Mouse (Mus musculus): ENCODE measurements around the gene Ptms.

Ptms gene

DNA sequence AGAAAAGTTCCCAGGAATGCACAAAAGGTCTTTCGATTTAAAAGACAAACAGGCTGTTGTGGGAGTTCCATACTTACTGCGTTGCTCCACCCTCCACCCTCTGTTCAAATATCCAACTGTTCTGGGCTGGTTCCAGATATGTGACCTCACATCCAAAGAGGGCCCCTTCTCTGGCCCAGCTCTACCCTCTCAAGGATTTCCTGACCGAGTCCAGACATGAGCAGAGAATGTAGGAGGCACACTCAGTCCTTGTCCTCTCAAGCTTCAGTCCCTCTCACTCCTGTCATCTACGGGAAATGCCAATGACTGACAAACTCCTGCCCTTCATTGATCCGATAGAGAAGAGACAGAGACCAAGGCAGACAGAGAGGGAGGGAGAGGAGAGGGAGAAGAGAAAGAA is 6.0 kb upstream of the Ptms start:
- DNase-seq: peak; percentile 82

DNA sequence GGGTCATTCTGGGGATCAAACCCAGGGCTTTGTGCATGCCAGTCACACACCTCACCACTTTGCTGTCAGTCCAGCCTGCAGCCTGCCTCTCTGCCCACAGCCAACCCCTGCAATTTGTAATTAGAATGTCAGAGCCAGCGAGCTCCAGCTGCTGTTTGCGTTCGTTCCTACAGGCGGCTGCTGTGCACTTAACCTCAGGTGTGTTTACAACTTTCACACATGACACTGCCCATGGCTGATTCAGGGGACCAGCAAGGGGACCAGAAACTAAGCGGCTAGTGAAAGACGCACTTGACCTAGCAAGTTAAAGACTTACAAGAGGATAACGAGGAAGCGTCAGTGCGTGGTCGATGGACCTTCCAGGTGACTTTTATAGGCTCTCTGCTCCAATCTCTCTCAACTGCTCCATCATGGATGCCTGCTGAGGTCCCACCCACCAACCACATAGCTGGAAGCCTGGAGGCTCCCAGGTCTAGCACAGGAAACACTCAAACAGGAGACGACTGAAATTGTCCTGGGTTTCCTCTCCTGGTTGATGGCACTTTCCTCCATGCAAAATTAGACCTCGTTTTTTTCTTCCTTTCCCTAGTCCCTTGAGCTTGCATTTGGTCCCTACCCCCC is 5.4 kb upstream of the Ptms start:
- no peak for DNase-seq

DNA sequence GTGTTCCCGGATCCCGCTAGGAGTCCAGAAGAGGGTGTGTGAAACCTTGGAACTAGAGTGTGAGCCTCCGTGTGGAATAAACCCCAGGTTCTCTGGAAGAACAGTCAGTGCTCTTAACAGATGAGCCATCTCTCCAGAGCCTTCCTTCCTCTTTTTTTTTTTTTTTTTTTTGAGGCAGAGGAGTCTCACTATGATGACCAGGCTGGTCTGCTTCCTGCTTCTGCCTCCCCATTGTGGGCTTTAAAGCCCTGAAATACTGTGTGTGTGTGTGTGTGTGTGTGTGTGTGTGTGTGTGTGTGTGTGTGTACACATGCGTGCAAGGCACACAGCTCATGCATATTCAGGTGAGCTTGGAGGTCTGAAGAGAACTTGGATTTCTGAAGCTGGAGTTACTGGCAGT is 1.6 kb upstream of the Ptms start:
- DNase-seq: no peak

DNA sequence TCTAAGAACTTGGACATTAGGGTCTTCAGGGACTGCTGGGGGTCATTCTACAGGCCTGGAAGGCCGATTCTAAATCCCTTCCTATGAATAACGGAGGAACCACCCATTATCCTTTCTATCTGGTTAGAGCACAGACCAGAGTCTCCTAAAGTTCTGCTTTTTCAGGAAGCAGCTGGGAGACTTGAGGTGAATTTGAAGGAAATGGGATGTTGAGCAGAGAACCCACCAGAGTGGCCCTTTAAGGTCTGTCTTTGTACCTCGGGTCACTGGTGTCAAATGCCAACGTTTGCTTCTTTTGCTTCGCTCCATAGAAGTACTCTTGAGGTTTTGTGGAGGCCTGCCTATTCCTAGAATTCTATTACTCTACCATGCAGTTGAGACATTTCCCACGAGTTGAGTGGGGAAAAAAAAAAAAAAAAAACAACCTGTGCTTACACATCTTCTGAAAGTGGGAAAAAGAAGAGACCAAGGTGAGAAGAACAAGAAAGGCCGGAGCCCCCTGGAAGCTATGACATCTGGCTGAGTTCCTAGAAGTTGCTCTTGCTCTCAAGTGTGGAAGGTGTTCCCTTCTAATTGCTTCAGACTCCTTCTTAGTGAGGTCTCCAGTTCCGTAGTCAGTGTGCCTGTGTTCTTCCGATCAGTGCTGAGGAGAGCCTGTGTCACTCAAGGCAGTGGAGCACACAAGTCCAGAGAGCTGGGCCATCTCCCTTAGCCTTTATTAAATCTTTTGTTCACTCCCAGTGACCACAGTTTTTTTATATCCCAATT is 599 bp upstream of the Ptms start:
- no peak for DNase-seq

DNA sequence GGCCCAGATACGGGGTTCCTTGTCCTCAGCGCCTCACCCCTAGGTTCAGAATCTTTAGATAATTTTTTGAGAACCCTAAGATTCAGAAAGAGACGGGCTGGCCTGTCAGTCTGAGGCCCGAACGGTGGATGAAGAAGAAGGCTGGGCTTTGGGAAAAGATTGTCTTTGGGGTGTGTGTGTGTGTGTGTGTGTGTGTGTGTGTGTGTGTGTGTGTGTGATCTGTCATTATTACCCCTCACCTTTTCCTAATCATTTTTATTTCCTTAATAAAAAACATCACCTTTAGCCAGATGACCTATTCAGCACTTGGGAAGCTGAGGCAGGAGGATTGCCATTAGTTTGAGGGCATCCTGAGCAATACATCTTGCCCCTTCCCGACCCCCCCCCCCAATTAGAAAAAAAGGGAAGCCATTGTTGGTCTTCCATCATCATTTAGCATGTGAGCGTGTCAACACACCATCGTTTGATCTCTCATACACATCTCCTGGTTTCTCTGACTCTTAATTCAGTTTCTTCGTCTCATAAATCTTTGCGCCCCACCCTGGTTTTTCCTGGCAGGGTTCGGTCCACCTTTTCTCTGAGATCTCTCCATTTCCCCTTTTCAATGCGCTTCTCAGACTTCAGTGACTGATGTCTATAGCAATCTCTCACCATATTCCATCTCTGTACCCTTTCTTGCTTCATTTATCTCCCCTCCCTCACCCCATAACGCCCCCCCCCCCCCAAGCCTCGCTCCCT is 844 bp downstream of the Ptms start:
- no peak for DNase-seq

DNA sequence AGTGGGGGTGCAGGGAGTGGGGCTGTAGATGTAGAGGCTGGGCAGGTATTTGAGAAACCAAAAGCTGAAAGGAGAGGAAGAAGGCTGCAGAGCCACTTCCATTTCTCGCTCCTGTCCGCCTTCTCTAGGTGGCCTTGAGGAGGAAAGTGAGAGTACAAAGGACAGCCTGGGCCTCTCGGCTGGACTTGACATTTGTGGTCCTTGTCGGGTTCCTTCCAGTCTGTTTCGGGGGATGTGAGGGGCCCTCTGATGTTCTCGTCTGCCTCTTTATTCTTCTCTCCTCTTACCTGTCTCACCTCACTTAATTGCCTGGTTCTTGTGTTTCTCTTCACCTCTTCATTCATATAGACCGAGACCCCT is 1.6 kb downstream of the Ptms start:
- DNase-seq: no peak

DNA sequence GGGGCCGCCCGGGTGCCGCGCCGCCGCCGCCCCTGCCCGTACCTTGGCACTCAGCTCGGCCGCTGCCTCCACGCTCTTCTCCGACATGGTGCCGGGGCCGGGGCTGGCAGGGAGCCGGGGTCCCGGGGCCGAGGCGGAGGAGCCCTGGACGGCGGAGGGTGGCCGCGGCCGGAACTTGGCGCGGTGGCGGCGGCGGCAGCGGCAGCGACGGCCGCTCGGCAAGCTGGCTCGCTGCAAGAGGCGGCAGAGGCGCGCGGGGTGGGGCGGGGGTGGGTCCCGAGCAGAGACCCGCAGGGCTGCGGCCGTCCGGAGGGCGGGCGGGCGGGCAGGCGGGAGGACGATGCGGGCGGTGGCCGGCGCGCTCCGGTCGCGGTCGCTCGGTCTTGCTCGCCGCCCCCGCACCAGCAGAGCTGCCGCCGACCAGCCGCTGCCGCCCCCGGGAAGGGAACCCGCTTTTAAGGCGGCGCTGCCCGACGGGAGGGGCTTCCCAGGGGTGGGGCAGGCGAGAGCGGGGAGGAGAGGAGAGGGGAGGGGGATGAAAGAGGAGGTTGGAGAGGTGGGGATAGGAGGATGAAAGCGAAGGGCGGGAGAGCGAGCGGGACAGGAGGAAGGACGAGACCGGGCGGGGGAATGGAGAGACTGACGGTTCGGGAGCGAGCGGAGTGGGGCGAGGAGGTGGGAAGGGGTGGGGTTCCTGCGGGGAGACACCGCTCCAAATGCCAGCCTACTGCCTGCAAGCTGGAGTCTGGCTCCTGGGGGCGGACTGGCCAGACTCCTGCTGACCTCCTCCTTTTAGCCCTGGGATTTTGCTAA is 2.2 kb downstream of the Ptms start:
- DNase-seq: peak; percentile 94

DNA sequence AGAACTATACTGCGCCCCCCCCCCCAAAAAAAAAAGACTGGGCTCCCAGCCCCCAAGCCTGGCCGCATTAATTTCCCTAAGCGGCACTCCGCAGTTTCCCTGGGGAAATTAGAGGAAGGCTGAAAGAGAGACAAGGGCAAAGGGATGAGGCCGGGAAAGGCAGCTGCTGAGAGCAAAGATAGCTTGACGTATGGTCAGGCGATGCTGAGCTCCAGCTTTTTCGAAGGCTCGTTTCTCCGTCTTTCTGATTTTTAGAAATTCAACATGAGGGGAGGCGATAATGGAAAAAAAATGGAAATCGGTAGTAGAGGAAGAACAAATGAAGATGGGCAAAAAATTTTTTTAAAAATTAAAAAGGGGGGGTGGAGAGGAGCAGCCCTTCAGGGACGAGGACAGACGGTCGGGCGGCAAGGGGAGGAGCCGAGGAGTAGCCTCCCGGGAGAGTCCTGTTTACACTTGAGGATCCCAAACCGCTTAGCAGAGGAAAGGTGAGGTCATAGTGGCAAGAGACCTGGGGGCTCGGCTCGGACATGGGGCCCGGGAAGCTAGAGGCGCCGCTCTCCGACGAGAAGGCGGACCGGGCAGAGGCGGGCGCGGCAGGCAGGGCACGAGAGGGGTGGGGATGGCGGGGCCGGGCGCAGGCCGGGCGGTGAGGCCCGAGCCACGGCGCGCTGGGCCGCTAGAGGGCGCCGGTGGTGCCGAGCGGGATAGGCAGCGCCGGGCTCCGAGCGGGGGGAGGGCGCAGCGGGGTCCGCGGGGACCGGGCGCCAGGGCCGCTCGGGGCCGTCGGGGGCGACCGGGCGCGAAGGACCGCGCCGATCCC is 3.0 kb downstream of the Ptms start:
- DNase-seq: peak; percentile 96

DNA sequence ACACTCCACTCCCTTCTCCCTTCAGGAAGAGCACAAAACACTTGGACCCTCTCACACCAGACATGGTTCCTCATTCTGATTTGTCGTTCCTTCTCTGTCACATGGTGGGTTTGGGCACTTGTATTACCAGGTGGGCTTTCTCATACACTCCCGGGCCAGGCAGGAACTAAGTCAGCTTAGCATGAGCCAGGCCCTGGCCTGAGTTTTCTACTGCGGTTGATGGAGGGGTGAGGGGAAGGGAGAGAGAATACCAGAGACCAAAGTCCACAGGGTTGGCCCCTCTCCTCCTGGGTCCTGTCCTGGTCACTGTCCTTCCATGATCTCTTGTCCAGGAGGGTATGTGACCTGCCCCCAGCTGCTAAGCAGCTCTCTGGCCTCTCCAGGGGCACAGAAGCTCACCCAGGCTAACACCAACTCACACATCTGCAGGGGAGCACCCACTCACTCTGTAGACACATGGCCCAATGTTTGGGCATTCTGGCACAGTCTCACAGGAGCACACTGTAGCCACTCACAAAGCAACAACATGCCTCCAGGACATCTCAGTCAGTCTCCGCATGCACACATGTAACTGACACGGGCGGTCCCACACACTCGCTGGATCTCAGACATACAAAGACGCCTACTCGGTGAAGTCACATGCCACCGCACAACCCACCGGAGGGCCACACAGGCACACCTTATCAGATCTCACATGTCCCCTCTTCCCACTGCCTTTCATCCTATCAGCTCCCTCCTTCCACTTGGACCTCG is 3.8 kb downstream of the Ptms start:
- DNase-seq: no peak

DNA sequence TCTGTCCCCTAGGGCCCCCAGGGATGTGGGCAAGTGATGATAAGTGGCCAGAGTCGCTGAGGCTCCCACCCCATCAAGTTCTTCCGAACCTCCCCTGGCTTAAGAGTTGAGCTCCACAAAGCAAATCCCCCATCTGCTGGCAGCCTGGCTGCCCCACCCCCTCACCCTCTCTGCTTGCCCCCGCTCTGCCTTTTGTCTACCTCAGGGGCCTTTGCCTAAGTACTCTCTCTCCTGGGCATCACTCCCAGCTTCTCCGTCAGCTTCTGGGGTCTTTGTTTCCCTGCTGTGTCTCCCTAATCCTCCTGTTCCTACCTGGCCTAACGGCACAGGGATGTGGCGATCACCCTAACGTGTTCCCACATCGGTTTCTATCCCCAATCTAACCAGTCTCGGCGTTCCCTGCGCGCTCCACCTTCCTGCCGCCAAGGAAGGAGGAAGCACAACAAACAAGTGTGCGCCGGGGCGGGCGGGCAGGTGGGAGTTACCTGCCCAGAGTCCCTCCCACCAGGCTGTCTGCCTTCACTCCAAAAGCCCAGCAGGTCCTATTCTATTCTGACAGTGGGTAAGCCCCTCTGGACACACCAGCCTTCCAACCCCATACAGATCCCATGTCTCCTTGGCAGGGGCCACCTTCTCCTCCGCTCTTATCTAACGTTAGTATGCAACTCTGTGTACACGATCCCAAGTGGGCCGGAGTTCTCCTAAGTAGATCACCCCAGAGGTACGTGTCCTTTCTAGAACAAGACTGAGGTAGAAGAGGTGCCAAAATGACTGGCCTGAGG is 4.6 kb downstream of the Ptms start:
- no peak for DNase-seq

DNA sequence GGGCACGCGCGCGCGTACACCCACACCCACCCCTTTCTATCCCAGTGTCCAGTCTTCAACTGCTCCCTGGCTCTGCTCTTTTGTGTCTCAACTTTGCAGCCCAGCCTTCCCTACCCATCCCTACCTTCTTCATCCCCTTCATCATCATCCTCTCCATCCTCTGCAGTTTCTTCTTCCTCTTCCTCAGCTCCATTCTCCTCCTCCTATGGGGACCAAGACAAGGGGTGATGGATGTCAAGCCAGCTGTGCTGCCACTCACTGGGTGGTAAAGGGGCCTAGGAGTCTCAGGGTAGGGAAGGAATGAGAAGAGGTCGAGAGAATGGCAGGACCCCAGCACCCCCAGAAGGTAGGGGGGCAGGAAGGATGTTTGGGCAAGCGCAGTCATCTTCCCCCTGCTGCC is 5.4 kb downstream of the Ptms start:
- DNase-seq: no peak

DNA sequence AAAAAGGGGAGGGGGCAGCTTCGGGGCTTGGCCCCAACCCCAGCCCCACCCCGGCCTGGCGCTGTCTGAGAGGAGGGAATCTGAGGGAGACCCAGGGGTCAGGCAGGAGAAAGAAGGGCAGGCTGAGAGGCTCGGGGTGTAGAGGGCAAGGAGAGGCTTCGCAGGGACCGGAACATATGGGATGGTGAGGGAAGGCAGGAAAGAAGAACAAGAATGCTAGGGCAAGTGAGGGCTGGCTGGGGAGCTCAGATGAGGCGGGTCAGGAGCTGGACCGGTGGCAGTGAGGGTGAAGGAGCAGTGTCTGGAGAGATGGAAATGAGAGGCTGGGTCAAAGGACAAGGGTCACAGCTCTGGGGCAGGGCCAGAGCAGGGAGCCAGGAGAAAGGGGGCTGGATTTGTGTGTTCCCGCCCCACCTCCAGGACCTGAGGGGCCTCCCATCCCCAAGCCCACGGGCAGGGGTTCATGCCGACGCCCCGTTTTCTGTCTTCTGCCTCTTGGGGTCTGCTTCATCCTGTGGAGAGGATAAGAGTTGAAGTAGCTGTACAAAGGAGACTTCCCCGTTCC is 6.1 kb downstream of the Ptms start:
- DNase-seq: no peak

DNA sequence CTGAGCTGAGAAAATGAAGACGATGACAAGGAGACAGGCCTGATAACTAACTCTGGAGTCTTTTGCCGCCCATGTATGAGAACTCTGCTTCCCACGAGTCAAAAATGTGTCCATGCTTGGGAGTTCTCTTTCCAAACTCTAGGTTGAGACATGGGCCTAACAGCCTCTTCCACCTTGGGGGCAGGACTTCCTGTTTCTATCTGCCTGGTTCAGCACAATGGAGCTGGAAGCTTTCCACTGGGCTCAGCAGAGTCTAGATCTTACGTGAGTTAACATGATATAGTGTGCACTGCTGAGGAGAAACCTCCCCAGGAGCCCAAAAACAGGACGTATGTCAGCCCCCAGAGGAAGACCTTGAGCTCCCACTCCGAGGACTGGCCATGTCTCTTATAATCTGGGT is 6.7 kb downstream of the Ptms start:
- no peak for DNase-seq

DNA sequence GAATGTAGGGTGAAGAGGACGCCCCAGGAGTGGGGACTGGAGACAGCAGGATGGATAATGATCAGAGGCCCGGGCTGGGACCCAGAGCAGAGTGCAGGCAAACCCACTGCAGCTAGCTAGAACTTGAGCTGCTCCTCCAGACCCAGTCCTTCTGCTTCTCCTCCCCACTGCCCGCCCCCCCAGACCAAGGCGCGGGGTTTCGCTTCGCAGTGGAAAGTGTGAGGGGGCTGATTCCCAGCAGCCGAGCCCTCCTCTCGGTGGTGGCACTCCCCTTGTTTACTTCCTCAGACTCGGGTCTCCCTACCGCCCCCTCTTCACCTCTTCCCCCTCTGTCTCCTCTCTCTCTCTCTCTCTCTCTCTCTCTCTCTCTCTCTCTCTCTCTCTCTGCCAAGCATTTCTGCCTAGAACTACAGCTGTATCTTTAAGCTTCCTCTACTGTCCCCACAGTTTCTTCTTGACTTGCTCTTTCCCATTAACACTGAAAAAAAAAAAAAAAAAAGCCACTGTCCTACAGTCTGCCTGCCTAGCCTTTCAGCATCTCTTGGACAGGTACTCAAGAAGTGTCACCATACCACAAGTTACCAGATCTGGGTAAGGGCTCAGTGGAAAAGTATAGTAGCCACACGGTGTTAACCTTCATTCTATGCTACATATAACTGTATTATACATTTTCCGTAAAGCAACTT is 8.2 kb downstream of the Ptms start, which contains the start of gene Lag3:
Gene Lag3 (minus strand): TSS at position 173 of the 686 bp plus-strand sequence.
- no peak for DNase-seq

DNA sequence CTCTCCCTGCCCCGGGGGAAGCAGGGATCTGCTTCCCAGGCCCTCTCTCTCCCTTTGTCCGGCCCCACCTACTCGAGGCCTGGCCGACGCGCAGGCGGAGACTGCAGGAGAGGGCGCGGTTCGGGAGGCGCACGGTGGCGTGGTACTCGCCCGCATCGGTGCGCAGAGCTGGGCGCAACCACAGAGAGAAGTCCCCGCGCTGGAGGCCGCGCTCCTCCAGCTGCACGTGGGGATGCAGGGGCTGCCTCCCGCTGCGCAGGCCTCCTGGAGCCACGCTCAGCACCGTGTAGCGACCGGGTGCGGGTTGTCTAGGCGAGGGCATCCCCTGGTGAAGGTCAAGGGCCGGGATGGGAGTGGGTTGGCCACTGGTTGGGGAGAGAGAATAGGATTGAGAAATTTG is 9.9 kb downstream of the Ptms start:
- no peak for DNase-seq

DNA sequence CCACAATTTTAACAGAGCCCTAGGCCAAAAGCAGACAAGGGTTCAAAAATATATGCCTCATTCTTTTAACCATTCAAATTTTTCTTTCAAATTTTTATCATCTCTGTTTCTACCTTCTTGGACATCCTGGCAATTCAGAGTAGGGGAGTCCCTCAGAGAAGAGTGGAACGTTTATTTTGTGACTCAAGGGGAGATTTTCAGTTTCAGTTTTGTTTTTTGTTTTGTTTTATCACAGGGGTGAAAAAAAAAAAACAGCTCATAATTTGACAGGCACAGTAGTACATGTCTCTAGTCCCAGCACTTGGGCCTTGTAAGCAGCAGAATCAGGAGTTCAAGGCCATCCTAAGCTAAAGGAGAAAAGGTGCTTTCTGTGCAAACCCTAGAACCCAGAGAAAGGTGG is 12.1 kb downstream of the Ptms start:
- no peak for DNase-seq

DNA sequence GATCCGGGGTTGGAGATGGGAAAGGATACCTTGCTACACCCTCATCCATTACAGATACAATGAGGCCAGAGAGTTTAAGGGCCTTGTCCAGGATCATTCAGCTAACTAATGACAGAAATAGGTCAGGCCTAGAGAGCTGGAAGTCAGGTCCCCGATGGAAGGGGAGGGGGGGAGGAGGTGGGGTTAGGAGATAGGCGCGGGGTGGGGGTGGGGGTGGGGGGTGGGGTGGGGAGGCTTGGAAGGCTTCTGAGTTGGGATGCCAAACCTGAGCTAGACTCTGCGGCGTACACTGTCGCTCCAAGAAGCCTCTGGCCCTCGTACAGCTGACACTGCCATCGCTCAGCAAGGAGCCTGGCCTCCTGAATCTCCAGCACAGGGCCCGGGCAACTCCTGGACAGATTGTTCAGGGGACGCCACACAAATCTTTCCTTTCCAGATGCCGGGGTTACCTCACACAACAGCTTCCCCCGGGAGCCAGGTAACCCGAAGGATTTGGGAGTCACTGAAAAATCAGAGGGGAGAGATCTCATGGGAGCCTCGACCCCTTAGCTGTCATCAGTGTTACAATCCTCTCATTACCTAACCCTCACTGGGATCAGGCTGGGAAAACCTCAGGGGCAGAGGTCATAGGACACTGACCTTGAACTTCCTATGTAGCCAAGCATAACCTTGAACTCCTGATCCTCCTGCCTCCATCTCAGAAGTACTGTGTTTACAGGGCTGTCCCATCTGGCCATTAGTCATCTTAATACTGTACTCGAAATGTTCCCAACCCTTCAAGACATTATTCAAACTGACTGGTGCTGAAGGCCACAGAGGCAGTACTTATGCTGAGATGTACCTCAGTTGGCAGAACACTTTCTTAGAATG is 14.7 kb downstream of the Ptms start:
- no peak for DNase-seq

DNA sequence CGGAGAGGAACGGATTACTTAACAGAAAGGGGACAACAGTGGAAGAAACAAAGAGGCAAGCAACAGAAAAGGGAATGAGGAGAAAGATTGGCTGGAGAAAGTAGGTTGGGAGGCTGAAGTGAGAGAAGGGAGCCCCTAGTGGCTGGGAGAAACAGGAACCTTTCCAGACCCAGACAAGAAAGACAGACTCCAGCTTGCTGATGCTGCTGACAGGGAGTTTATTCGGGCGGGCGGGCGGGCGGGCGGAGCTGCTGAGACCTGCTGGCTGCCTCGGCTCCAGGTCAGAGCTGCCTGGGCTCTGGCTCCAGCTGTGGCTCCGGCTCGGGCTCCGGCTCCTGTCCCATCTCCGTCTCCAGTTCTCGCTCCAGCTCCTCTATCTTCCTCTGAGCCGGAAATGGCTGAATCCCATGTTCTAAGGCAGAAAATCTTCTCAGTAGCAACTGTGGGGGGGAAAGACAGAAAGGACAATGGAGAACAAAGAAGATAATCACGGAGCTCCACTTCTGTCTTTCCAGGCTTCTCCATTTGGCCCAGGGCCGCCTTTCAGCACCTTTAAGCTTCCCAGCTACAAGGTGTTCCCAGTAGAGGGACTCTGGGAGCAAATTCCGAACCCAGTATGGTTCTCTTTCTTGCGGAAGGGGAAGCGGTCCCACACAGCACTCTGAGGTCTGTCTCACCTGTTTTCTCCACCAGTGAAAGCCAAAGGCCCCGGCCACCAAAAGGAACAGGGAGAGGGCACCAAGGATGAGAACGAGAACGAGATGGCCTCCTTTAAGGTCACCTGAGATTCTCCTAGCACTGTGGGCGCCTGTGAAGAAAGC is 15.5 kb downstream of the Ptms start:
- peak; percentile 71 for DNase-seq

All from lung, postnatal 14 days (tissue).